Mouse (Mus musculus): ENCODE data around the gene Ap3d1. TPM values are rescaled to one million over a fixed set of nuclear protein-coding genes. Genes with fewer than 3 reads are reported as not detected.

The Ap3d1 gene
- polyA plus RNA-seq, 1 experiment from 2014 or later, result 41.3 TPM

DNA sequence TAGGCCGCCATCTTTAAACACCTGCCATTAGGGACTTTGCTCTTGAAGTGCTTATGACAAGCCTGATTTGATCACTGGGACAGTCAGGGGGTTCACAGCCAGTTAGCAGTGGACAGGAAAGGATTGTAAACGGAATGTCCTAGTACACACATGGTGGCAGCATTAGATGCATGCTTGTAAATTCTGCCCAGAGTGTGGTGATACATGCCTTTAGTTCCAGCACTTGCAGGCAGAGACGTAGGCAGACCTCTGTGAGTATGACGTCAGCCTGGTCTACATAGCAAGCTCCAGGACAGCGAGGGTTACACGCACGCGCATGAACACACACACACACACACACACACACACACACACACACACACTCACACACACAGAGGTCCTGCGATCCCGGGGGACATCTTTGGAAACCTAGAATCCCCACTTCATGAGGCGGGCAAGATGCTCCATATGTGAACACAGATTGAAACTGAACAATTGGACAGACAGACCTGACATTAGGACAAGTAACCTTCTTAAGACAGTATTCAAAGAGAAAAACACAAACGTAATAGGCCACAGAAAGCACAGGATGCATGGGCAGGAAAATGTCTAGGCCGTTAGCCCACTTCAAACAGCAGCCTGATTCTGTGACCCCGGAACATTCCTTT lies 83.7 kb downstream of the Ap3d1 start:
- no peaks in the 10 kb centered on the region for H3K27me3 ChIP-seq (replicated peaks; ENCODE audit: control insufficient read depth, insufficient read depth, low read length)
- H3K4me1 ChIP-seq (replicated peaks; ENCODE audit: control insufficient read depth, insufficient read depth, low read length), result peaks cover 13% of the 10 kb centered on the region; the same call in 1 of the 2 replicates
- no peak overlapping the region for H3K9ac ChIP-seq (ENCODE audit: low read depth, low read length)
- TF ChIP-seq CTCF (IDR thresholded peaks at IDR 0.05; ENCODE audit: low read depth), result no peak
- H3K9me3 ChIP-seq (ENCODE audit: control insufficient read depth), result no peaks in the 10 kb centered on the region
- no peak overlapping the region; the same call in 1 of the 2 replicates for H3K27ac ChIP-seq (ENCODE audit: low read depth, low read length)
- no peak for ATAC-seq
- H3K4me3 ChIP-seq (ENCODE audit: low read depth, low read length), result no peak overlapping the region
- H3K36me3 ChIP-seq (ENCODE audit: control insufficient read depth, insufficient read depth), result no peaks in the 10 kb centered on the region
- WGBS, result 60% methylated on average over 14 of the region's 14 CpGs
- no peak overlapping the region for H3K4me2 ChIP-seq (replicated peaks; ENCODE audit: low read depth)

Other genes with a start within 250 kb of the Ap3d1 start
- gene Onecut3, start 247.4 kb downstream of the Ap3d1 start, polyA plus RNA-seq (2015; fragmentation: Nextera tagmentation; extraction: Ambion mirVana), result 0.05 and 0.09 TPM in 2 replicates
- gene Atp8b3, start 203.1 kb downstream of the Ap3d1 start, polyA plus RNA-seq (2015; fragmentation: Nextera tagmentation; extraction: Ambion mirVana), result 0.03 TPM in 2 replicates
- gene Rexo1, start 180.7 kb downstream of the Ap3d1 start, polyA plus RNA-seq (2015; fragmentation: Nextera tagmentation; extraction: Ambion mirVana), result 9.1 and 10.1 TPM in 2 replicates
- 4.8 and 5.3 TPM in 2 replicates for gene Klf16, start 164.9 kb downstream of the Ap3d1 start, polyA plus RNA-seq (2015; fragmentation: Nextera tagmentation; extraction: Ambion mirVana)
- gene Abhd17a, start 151.9 kb downstream of the Ap3d1 start, polyA plus RNA-seq (2015; fragmentation: Nextera tagmentation; extraction: Ambion mirVana), result 116 and 117 TPM in 2 replicates
- 86.5 and 88.5 TPM in 2 replicates for gene Scamp4, start 139.4 kb downstream of the Ap3d1 start, polyA plus RNA-seq (2015; fragmentation: Nextera tagmentation; extraction: Ambion mirVana)
- gene Adat3, start 139.4 kb downstream of the Ap3d1 start, polyA plus RNA-seq (2015; fragmentation: Nextera tagmentation; extraction: Ambion mirVana), result 5.4 and 6.6 TPM in 2 replicates
- 2.3 and 2.6 TPM in 2 replicates for gene Gm49322, start 136.2 kb downstream of the Ap3d1 start, polyA plus RNA-seq (2015; fragmentation: Nextera tagmentation; extraction: Ambion mirVana)
- gene Csnk1g2, start 119.4 kb downstream of the Ap3d1 start, polyA plus RNA-seq (2015; fragmentation: Nextera tagmentation; extraction: Ambion mirVana), result 97.5 and 99.2 TPM in 2 replicates
- gene Btbd2, start 85.2 kb downstream of the Ap3d1 start, polyA plus RNA-seq (2015; fragmentation: Nextera tagmentation; extraction: Ambion mirVana), result 21.5 and 23.5 TPM in 2 replicates
- 38.4 and 38.6 TPM in 2 replicates for gene Mknk2, start 64.2 kb downstream of the Ap3d1 start, polyA plus RNA-seq (2015; fragmentation: Nextera tagmentation; extraction: Ambion mirVana)
- 14.4 and 15.4 TPM in 2 replicates for gene Mob3a, start 40.3 kb downstream of the Ap3d1 start, polyA plus RNA-seq (2015; fragmentation: Nextera tagmentation; extraction: Ambion mirVana)
- 12.2 and 14.4 TPM in 2 replicates for gene Izumo4, start 40.1 kb downstream of the Ap3d1 start, polyA plus RNA-seq (2015; fragmentation: Nextera tagmentation; extraction: Ambion mirVana)
- 6.2 and 7.6 TPM in 2 replicates for gene Dot1l, start 12.9 kb upstream of the Ap3d1 start, polyA plus RNA-seq (2015; fragmentation: Nextera tagmentation; extraction: Ambion mirVana)
- 35.5 and 39.0 TPM in 2 replicates for gene Sf3a2, start 55.9 kb upstream of the Ap3d1 start, polyA plus RNA-seq (2015; fragmentation: Nextera tagmentation; extraction: Ambion mirVana)
- gene Plekhj1, start 56.4 kb upstream of the Ap3d1 start, polyA plus RNA-seq (2015; fragmentation: Nextera tagmentation; extraction: Ambion mirVana), result 60.9 and 61.8 TPM in 2 replicates
- not detected in 2 replicates for gene Amh, start 63.0 kb upstream of the Ap3d1 start, polyA plus RNA-seq (2015; fragmentation: Nextera tagmentation; extraction: Ambion mirVana)
- gene Jsrp1, start 71.2 kb upstream of the Ap3d1 start, polyA plus RNA-seq (2015; fragmentation: Nextera tagmentation; extraction: Ambion mirVana), result 0.35 and 0.42 TPM in 2 replicates
- gene Oaz1, start 84.4 kb upstream of the Ap3d1 start, polyA plus RNA-seq (2015; fragmentation: Nextera tagmentation; extraction: Ambion mirVana), result 1,008 and 1,019 TPM in 2 replicates
- gene Lingo3, start 101.8 kb upstream of the Ap3d1 start, polyA plus RNA-seq (2015; fragmentation: Nextera tagmentation; extraction: Ambion mirVana), result 0.04 TPM in 1 of 2 replicates, not detected in the other
- gene Lsm7, start 112.9 kb upstream of the Ap3d1 start, polyA plus RNA-seq (2015; fragmentation: Nextera tagmentation; extraction: Ambion mirVana), result 129 and 130 TPM in 2 replicates
- gene Sppl2b, start 113.0 kb upstream of the Ap3d1 start, polyA plus RNA-seq (2015; fragmentation: Nextera tagmentation; extraction: Ambion mirVana), result 12.9 and 13.4 TPM in 2 replicates
- gene Tmprss9, start 129.6 kb upstream of the Ap3d1 start, polyA plus RNA-seq (2015; fragmentation: Nextera tagmentation; extraction: Ambion mirVana), result not detected in 2 replicates
- 358 and 367 TPM in 2 replicates for gene Timm13, start 158.7 kb upstream of the Ap3d1 start, polyA plus RNA-seq (2015; fragmentation: Nextera tagmentation; extraction: Ambion mirVana)
- 12.5 and 12.9 TPM in 2 replicates for gene Lmnb2, start 176.0 kb upstream of the Ap3d1 start, polyA plus RNA-seq (2015; fragmentation: Nextera tagmentation; extraction: Ambion mirVana)
- 19.9 and 20.1 TPM in 2 replicates for gene Gadd45b, start 187.8 kb upstream of the Ap3d1 start, polyA plus RNA-seq (2015; fragmentation: Nextera tagmentation; extraction: Ambion mirVana)

All from intestine, postnatal 0 days (tissue).